Mouse (Mus musculus) kidney, postnatal 10 days (tissue): ENCODE data around the gene Fbxo34.

ENCODE experiments used
- DNase-seq: peaks from one replicate; pipeline ENCODE4 v3.0.0; 2021; ENCODE audit warnings: mixed read lengths

Gene Fbxo34

DNA sequence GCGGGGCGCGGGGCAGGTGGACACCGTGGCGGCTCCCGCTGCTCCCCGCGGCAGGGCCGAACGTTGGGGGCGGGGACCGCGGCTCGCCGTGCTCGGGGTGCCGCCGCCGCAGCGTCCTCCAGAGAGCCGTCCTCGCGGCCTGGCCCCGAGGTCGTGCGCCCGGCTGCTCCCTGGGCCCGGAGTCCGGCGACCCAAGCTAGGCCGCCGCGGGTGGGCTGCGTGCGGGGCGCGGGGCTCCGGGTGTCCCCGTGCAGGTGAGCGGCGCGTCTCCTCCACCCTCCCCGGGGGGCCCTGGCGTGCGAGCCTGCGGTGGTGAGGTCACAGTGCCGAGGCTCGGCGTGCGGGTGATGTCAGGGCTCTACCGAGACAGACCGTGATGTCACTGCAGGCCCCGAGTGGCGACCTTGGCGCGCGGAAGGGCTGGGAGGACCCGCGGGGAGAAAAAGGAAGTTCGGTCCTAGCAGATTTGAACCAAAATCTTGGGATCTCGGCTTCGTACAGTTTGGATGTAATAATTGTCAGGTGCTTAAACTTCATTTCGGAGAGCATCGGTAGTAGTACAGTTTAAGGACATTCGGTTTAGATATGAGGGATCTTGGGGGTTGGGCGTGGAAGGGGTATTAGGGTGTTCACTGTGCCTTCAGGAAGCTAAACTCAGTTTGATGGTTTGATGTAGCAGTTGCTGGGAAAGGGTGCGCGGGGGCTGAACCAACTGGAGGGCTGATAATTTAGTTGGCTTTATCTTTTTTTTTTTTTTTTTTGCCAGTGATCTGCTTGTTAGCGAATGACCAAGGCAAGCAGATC, 22.7 kb downstream of the Fbxo34 start:
- peak; percentile 74 for DNase-seq

DNA sequence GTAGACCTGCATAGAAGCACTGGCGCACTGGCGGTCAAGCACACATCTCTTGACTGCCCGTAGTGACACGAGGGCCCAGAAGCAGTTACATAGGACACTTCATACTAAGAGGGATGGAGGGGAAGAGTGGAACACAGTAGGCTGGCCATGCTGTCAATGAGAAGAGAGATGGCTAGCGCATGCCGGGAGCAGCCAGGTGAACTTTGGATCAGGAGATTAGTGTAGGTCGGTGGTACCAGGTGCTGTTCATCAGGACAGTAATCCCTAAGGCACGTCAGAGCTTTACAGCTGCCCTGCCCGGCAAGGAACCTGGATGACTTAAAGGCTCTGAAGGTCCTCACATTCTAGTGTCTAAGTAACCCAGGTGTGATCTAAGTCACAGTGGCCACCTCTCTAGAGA, 23.7 kb downstream of the Fbxo34 start:
- DNase-seq: no peak

DNA sequence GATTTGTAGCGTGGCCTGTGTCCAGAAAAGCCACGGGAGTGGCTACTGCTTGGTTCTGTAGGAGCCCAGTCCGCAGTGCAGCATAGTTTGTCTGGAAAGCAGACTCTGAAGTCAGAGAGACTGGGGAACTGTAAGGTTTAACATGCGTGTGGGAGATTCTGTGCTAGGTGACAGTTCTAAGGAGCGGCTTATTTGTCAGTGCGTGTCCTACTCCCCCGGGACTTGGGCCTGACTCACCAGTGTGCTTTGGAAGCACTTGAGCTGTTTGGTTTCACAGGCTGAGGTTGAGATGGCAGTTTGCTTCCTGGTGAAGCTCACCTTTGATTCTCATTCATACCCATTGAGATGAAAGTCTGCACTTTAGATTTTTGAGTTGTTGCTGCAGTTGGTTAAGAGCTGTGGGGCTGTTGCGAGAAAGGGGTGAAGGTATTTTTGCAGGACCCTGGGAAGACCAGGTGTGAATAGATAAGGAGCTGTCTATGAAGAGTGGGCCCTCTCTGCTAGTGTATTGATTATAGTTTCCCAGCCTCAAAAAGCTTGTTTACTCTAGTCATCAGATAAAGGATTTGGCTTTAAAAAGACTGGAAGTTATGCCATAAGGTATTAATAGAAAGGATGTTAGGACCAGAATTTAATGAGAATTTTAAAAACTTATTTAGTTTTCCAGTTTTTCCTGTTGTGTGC, 24.5 kb downstream of the Fbxo34 start:
- DNase-seq: no peak

DNA sequence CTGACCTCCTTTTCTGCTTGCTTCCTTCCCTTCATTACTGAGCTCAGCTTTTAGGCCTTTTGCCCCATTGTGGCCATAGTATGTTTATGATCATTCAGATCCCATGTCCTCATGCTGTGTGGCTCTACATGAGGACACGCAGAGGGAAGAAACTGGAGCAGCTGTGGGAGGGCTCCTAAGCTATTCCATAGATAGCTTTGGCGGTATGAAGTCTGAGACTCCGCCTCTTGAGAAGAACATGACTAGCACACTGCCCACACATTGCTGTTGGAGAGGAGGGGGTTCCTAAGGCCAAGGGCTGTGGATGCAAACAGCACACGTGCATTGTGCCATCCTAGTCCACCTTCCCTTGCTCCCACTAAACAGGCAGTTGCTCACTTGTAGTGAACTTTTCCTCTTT, 26.0 kb downstream of the Fbxo34 start:
- no peak for DNase-seq

DNA sequence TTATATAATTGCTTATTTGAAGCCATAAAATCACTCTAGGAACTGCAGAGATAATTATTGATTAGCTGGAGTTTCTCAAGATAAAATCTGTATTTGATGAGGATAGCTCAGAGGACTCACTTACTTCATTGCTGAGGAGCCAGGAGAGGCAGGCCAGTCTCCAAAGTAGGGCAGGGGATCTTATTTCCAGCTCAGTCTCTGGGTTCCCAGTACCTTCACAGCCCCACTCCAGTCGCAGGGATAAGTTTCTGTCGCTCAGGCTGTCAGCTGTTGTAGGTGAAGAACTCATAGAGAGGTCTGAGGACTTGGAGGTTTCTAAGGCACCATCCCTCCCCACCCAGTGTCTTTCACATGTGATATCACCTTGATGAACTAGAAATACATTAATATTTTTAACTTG, 27.5 kb downstream of the Fbxo34 start:
- DNase-seq: no peak

DNA sequence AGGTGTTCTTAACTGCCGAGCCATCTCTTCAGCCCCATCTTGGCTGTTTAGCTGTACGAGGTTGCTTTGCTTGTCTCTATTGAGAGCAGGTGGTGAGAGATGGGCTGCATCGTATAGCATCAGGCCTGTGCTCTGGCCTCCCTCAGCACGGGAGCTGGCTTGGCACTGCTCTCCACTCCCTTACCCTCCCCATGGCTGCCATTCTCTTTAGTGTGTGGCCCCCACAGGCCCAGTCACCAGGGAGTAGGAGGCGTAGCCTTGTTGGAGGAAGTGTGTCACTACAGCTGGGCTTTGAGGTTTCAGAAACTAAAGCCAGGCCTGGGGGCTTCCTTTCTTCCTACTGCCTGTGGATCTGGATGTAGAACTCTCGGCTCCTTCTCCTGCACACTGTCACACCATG, 32.0 kb downstream of the Fbxo34 start:
- no peak for DNase-seq

DNA sequence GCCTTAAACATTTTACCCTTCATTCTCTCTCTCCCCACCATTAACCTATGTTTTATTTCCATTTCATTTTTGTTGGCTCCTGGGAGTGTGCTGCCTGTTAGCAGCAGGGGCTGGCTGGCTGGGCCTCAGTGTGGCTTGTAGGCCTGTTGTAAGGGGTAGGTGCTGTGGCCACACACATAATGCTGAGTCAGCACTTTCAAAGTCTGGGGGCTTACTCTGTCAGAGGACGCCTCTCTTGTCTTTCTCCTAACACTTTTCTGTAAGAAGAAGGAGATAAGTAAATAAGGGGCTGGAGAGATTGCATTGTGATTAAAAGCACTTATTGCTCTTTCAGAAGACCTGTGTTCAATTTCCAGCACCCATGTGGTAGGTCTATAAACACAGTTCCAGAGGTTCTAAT, 32.9 kb downstream of the Fbxo34 start:
- no peak for DNase-seq

DNA sequence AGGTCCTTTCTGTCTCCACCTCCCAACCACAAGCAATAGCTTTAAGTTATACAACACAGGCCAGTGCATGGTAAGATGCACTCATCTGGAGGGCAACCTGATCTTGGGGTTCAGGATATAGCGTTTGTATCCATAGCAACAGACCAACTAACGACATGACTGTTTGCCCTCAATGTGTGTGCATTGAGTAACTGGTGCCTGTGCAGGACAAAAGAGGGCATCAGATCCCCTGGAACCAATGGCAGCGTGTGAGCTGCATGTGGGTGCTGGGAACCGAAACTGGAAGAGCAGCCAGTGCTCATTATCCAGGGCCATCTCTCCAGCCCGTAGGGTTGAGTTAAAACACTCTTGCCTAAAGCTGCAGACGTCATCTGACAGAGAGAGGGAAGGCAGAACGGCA, 38.5 kb downstream of the Fbxo34 start:
- DNase-seq: no peak

DNA sequence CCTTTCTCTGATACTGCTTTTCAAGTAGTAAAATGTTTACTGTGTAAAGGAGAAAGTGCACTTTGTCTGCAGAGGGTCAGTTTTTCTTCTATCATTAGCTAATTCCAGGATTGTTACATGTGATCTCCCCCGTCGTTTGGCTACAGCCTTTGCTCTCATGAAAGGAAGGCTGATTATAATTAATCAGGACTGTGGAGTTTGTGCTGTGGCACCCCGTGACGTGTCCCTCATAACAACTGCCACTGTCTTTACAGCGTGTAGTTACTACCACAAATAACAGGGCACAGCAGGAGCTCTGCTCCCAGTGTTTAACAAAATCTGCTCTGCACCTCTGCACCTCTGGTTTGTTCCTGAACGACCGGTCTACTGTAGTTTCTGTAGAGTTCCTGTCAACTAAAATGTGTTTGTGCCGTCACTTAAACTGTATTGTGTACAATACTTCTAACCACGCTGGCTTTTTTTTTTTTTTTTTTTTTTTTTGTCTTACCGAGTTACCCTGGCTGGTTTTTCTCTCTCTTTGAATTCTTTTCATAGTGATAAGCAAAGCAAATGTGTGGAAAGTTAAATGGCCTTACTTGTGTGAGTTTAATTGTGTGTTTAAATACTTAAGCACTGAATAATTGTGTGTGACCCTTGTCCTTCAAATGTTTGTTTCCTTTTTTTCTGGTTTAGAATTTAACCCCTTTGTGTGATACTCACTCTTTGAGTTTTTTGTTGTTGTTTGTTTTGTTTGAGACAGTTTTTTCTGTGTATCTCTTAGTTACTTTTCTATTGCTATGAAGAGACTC, 39.3 kb downstream of the Fbxo34 start:
- DNase-seq: peak; percentile 30

DNA sequence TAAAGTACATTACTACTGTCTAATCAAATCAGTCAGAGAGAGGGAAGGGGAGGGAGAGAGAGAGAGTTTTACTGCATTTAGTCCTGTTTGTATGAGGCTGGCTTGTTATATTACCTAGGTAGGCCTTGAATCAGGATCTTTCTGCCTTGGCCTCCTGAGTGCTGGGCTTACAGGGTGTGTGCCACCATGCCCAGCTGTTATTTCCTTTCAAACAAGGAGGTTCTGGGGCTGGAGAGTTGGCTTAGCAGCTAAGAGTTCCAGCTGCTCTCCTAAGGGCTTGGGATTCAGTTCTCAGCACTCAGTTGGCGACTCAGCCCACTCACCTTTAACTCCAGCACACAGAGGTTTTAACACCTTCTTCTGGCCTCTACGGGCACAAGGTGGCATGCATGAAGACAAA, 40.5 kb downstream of the Fbxo34 start:
- no peak for DNase-seq

DNA sequence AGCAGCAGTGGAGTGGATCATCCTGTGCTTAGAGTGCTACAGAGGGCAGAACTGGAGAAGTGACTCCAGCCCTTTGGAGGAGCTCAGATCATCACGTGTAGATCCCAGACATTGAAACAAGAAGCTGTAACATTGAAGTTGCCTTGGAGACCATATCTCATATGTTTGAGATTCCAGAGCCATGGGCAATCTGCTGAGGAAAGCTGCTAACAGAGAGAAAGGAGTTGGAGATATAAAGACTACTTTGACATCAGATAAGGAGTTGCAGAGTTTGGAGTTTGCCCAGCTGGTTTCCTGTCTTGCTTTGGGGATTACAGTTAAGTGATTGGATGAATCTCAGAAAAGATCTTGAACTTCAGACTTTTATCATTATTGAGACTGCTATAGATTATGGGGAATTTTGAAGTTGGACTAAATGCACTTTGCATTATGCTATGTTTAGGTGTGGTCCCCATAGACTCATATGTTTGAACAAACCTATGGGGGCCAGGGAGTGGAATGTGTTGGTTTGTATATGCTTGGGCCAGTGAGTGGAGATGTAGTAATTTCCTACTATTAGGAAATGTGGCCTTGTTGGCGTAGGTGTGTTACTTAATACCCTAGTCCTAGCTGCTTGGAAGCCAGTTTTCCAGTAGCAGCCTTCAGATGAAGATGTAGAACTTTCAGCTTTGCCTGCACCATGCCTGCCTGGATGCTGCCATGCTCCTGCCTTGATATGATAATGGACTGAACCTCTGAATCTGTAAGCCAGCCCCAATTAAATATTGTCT, 43.6 kb downstream of the Fbxo34 start:
- DNase-seq: no peak

DNA sequence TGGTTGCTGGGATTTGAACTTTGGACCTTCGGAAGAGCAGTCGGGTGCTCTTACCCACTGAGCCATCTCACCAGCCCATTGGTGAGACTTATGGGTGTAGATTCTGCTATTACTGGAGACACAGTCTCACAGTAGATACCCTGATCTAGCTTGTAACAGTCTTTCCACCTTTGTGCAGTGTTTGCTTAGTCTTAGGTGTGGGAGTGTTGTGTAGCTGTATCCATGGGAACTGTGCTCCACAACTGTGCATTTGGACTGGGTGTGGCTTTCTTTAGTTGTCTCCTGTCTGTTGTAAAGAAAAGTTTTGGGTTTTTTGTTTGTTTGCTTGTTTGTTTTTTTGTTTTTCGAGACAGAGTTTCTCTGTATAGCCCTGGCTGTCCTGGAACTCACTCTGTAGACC, 45.7 kb downstream of the Fbxo34 start:
- no peak for DNase-seq

DNA sequence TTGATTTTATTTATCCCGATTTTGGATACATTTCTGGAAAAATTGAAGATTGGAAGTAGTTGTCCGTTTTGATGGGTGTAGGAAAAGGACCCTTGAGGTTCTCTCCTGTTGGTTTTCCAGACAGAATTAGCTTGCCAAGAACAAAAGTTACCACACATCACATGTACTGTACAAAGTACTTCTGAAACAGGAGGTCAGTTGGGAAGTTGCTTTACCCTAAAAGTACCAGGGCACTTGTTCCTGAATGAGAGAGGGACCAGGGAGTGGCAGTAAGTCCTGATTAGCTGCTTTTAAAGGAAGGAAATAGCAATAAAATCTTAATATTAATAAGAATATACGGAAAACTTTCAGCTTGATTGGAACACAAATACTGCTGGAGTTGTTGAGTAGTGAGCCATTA, 46.9 kb downstream of the Fbxo34 start:
- DNase-seq: no peak

DNA sequence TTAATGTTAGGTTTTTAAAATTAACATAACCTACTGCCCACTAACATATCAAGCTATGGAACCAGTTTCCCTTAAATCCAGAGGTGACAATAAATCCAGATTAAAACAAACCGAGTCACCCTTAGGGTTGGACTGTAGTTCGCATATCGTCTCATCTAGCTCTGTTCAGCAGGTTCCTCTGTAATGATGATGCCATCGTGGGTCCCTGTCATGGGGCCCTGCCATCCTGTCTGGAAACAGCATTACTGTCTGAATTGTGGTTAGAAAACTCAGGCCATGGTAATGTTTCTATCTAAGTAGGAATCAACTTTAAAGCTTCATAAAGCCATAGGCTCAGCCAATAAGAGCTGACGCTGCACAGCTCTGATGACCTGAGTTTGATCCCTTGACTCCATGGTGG, 48.4 kb downstream of the Fbxo34 start:
- DNase-seq: no peak

DNA sequence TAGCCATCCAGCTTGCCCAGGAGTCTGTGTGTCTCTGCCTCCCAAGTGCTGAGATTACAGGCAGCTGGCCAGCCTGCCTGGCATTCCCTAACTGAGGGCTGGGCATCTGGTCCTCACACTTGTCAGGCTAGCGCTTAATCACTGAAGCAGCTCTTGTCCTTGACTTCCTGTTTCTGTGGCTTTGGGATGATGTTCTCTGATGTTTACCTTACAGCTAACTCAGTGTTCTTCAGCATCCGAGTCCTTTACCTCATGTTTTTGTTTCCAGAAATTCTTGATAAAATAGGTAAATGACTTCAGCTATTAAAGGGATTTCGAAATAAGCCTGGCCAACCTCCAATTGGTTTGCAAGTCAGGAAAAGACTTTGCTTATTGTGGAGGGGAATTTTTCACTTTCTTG, 53.8 kb downstream of the Fbxo34 start:
- no peak for DNase-seq

DNA sequence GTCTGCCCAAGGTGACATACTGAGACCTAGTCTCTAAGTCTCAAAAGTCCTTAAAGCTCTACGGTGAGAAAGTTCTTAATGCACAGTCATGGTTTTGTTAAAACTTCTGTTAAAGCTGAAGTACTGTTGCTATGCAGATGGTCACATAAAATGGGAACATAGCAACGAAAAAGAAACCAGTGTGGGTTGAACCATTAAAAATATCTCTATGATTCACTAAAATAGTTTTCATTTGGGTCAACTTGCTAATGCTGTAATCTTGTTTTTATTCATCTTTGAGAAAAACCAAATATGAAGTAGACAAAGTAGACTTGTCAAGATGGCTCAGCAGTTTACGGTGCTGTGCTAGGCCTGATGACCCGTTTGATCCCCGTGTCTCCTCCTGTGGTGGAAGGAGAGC, 56.5 kb downstream of the Fbxo34 start:
- no peak for DNase-seq

DNA sequence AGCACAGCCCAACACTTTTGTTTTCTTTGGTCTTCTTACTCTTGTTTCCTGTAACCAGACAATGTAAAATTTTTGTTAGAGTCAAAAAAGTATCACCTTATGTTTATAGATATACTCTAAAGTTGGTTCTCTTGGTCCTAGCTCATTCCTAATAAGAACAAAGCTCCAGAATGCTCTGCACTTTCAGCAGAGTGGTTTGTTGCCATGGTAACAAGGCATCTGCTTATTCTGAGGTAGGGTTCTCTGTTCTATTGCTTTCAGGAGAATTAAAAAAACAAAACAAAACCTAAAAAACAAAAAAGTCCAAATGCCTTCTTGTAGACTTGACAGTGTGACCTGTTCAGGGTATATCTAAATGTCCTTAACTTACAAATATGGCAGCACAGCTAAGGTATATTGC, 57.8 kb downstream of the Fbxo34 start:
- no peak for DNase-seq

DNA sequence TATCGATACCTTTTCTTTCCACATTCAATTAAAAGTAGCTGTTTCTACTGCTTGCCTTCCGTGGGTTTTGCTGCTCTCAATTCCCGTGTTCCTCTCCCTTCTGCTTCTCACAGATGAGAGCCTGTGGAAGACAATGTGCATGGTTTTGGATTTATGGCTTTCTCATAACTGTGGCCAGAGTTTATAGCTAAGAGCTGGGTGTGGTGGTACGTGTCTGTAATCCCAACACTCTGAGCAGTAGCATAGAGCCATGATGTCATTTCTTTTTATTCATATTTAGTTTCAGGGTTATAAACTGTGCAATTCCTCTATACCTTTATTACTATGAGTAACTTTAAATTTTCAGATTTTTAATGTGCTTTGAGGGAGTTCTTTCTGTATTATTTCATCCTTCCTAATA, 60.0 kb downstream of the Fbxo34 start:
- DNase-seq: no peak

DNA sequence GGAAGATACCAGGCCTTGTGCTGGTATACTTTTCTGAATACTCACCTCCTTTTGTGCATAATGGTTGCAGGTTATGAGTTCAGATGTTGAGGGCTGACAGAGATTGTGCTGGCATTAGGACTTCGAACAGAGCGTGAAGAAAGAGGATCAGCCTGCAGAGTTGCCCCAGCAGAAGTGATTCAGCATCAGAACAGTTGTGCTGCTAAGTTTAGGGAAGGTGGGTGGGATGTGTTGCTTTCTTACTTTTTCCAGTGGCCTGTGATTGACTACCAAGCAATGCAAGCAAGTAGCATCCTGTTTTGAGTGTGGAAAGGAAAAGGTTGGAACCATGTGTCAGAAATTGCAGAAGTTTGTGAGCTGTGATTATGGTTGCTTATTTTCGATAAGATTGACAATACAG, 63.4 kb downstream of the Fbxo34 start:
- DNase-seq: no peak

DNA sequence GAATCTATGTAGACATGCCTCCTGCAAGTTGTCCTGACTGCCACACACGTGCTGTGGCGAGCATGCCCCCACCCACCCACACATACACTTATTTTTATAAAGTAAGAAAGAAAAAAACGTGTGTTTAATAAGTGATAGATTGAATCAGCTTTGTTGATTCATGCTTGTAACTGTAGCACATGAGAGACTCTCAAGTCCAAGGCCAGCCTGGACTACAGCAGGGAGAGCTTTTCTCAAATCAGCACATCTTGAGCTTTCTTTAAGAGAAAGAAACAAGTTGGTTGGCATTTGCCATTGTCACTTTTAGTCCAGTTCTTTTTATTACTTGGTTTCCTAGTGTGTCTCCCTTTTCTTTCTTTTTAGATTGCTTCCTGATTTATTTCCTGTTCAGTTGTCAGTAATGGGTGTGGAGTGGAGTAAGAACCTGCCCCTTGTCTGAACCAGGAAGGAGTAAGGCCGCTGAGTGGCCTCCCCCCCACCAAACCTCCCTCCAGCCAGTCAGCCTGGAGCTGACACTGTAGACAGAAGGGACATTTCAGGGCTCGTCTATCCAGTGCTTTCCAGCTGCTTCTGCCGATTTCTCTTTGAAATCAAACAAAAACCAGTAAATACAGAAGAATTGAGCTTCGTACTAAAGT, 64.7 kb downstream of the Fbxo34 start:
- DNase-seq: peak; percentile 64

DNA sequence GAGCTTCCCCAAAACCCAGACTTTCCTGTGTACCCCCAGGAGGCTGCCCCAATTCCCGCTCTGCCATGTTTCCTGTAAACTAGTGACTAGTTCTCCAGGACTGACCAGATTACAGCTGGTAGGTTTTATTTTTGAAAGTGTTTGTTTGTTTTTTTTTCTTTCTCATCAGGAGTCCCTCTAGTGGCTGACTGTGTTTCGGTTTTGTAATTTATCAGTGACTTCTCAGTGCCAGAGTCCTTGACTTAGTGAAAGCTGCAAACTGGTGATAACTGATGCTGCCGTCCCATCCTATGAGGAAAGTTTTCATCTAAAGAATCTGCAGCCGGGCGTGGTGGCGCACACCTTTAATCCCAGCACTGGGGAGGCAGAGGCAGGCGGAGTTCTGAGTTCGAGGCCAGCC, 65.4 kb downstream of the Fbxo34 start:
- DNase-seq: no peak

DNA sequence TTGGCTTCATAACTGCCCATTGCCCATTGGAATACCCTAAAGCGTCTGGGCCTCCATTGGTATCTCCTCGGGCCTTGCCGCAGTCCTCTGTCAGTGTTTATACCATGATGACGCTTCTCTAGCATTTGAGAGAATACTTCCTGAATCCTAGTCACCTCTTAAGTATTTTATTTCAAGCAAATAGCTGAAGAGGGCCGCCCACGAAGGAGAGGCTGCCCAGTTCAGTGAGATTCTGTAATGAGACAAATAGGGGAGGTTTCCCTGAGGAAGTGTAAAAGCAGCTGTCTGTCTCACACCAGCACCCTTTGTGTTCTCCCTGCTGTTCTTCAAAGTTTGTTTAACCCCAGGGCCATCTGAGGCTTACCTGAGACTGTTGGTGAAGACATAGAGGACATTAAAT, 66.5 kb downstream of the Fbxo34 start:
- no peak for DNase-seq

DNA sequence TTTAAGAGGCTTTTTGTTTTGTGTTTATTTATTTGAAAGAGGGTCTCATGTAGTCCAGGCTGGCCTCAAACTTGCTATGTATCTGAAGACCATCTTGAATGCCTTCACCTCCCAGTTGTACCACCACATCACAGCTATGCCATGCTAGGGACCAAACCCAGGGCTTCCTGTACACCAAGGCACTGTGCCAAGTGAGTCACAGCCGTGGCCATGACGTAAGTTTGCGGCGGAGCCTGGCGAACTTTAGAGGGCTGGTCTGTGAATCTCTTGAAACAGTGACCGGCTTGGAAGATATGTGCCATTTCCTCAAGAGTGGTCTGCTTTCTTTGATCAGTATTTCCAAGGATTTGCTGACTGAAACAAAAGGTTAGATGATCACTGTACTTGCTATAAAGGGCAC, 68.4 kb downstream of the Fbxo34 start:
- DNase-seq: peak; percentile 33
